Mouse (Mus musculus) frontal cortex, postnatal 14 days (tissue): ENCODE measurements around the gene Cldn15.
"Not testable (repeated sequence)": the region's sequence is repeated elsewhere in the genome, so short reads cannot be mapped to it uniquely, and the experiment has no call there.

Experiments
- DNase-seq, 2 experiments: peaks; one replicate each; pipeline ENCODE4 v3.0.0; 2022; ENCODE audit warnings: low spot score in 2 of 2

Cldn15 gene

DNA sequence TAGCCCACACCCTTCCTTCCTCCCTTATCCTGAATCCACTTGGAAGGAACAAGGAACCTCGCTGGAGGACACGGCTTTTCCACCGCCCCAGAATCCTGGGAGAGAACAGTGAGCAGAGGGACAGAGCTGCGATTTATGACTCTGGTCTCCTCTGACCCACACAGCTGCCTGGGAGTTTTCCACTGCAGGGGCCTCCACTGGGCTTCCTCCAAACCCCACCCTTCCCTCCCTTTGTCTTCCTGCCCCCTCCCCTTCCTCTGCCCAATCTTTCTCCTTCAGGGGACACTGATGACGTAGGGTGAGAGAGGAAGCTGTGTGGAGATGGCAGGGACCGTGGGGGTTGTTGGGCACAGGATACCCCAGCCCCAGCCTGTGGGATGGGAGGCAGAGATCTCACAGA lies at the start of gene Cldn15:
Gene Cldn15 (plus strand): TSS at position 286 of the 400 bp plus-strand sequence.
- DNase-seq = no peak

DNA sequence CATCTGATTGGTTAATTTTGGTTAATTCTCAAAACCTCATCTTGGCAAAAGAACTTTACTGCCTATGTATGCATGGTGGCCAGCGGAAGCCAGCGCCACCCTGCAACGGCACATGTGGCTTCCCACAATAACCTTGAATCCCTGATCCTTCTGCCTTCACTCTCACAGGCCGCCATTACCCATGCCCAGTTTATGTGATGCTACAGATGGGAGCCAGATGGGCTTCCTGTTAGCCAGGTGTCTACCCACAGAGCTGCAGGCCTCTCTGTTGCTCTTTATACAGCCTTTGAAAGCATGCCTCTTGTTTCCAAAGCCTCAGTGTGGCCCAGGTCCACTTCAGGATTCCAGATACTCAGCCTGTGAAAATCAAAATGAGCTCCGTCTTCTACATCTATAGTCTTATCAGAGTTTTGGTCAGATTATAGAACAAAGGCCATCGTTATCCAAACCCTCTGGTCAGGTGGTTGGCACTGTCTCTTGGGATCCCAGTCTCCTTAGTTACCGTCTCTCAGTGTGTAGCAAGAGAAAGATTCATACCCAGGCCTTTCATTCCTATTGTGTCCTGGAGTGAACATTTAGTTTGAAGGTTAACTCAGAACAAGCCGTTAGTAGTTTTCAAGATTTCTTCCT lies 48.7 kb upstream of the Cldn15 start:
- DNase-seq = no peak

GRCm38 (mm10) chr5:136918655-136919472 lies 47.6 kb upstream of the Cldn15 start:
- peak; percentile 71 to 73 for DNase-seq

GRCm38 (mm10) chr5:136919546-136920301 lies 46.7 kb upstream of the Cldn15 start:
- peak in 1 of 2 experiments; percentile 14 for DNase-seq

DNA sequence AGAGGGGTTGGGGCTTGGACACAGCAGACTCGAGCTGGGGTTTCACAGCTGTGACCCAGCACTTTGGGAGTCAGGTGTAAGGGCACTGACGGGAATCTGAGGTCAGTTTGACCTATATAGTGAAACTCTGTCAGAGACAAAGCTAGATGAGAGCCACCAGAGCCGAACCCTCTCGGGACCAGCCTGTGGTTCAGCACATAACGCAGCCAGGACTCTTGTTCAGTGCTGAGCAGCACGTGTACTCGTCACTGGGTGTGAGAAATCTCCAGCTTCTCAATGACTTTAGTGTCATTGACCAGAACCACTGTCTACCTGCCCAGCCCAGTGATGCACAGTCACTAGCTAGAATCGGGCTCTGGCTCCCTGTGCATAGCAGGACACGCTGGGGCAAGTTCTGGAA lies 43.6 kb upstream of the Cldn15 start:
- no peak for DNase-seq

- DNase-seq = no peak
Observed at GRCm38 (mm10) chr5:136923751-136924478, 42.5 kb upstream of the Cldn15 start.

- DNase-seq = peak; percentile 60 to 83
Observed at GRCm38 (mm10) chr5:136929073-136929472, 37.3 kb upstream of the Cldn15 start.

DNA sequence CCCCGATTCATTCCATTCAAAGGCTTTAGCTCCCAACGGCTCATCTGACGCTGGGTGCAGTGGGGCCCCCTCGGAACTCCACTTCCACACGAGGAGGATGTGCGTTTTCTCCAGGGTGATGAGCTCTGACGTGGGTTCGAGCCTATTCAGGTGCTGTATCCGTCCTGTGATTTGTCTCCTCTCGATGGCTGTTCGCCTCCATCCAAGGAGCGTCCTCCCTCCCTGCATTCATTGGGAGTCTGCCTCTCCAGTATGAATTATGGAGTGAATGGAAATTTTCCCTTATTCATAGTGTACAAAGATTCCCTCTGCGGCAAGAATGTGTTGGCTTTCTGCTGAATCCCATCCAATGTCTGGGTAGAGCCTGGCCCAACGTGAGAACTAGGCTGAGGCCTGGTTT lies 34.5 kb upstream of the Cldn15 start:
- no peak for DNase-seq

DNA sequence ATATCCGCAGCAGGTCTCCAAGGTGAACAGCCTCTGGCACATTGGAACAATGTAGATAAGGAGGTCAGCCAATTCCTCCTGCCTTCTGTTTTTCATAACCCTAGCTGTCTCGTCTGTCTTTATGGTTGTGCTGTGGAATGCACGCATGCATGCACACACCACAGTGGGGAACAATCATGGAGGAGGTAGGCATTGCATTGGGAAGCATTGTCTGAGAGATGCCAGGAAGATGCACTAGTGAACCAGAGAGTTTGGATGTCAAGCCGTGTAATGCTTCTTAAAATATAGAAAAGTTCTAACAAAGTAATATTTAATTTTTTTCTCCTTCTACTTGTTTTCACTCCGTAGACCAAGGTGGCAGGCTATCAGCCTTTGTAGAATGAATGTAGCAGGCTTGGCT lies 33.5 kb upstream of the Cldn15 start:
- DNase-seq = no peak

GRCm38 (mm10) chr5:136933930-136934329 lies 32.5 kb upstream of the Cldn15 start:
- no peak for DNase-seq

DNA sequence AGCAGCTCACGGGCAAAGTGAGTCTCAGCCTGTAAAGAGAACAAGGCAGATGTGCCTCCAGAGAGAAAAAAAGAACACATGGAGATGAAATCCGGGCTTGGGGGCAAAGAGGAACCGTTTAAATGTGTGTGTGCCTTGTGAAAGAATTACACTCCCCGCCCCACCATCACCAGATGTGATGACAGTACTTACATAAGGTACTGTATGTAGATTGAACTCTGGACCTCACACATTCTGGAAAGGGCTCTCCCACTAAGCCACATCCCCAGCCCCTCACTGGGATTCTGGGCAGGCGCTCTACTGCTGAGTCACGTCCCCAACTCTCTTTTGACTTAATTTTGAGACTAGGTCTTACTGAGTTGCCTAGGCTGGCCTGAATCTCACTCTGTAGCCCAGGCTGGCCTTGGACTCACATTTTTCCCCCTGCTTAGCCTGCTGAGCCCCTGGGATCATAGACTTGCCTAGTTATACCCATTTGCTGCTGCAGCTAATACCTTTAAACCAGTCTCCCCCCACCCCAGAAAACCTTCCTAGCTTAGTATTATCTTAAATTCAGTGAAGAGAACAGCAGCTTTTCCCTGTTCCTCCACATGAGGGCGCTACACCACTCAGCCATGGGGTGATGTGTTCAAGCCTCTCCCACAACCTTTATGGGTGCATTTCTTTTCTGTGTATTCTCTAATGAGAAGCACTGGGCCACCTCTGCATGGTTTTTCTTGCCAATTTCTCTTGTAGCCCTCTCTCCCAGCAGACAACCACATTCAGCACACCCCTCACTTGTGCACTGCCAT lies 30.3 kb upstream of the Cldn15 start:
- no peak for DNase-seq

- DNase-seq = no peak
Observed at GRCm38 (mm10) chr5:136936750-136937149, 29.7 kb upstream of the Cldn15 start.

DNA sequence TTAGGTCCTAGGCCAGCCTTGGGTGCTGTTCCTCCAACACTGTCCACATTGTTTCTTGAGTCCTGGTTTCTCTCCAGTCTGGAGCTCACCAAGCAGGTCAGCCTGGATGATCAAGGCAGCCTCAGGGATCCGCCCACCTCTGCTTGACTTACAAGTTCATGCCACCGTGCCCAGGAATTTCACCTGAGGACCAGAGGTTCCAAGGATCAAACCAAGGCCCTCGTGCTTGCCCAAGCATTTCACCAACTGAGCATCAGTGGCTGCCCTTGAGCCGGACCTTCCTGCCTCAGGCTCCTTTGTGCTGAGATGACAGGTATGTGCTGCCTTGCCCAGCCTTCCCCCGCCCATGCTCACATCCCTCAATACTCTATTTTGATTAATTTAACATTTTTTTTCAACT lies 28.8 kb upstream of the Cldn15 start:
- DNase-seq = no peak

GRCm38 (mm10) chr5:136939284-136939683 lies 27.1 kb upstream of the Cldn15 start:
- DNase-seq = no peak

- DNase-seq = not testable (repeated sequence)
Observed at GRCm38 (mm10) chr5:136940029-136940428, 26.4 kb upstream of the Cldn15 start.

DNA sequence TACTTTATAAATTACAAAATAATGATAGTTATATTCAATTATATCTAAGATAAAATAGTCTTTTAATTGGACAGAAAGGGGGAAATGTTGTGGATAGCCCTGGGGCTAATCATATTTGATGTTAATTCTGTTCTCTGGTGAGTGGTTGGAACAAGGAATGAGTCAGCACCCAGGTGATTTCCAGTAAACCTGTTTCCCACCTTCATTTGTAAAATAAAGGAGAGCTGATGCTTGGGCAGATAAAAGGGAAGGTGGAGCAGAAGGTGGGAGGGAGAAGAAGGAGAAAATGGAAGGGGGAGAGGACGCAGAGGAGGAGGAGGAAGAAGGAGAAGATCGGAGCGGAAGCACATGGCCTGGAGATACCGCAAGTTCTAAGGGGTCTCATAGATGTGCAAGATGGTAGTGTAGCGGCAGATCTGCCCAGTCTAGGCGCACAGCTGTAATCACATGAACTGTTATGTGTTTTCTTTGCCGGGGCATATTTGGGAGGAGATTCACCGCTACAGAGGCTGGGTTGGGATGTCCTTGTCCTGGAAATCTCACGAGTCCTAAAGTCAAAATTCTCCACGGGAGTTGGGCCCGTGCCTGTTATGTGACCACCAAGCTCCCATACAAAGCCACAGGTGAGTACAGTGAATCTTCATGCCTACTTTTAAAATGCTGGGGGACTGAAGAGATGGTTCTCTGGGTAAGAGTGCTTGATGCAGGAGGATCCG lies 25.4 kb upstream of the Cldn15 start:
- no peak for DNase-seq

GRCm38 (mm10) chr5:136942781-136943180 lies 23.6 kb upstream of the Cldn15 start:
- no peak for DNase-seq

- DNase-seq = no peak
Observed at GRCm38 (mm10) chr5:136943382-136943781, 23.0 kb upstream of the Cldn15 start.

DNA sequence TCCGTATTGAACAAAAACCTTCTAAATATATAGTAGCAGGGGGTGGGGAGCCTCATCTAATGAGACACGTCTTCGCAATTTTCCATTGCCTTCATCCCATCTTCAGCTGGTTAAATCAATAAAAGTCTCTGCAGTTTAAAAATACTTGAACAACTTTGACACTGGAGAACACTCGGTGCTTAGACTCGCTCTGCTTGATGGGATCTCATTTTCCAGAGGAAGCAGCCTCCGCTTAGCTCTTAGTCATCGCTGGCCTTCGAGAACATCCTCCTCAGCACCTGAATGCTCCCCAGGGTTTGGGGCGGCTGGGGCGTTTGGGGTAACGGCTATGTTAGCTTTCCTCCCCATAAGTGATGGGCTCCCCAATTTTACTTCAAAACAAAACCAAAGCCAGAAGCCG lies 21.3 kb upstream of the Cldn15 start:
- DNase-seq = no peak

DNA sequence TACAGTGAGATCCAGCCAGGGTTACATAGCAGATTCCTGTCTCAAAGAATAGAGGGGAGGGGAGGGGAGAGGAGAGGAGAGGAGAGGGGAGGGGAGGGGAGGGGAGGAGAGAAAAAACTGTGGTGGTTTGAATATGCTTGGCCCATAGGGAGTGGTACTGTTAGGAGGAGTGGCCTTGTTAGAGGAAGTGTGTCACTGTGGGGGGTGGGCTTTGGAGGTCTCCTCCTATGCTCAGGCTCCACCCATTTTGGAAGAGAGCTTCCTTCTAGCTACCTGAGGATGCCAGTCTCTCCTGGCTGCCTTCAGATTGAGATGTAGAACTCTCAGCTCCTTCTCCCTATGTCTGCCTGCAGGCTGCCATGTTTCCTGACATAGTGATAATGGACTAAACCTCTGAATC lies 18.5 kb upstream of the Cldn15 start:
- no peak for DNase-seq
